Mouse (Mus musculus) C2C12 (cell line): Measurements from ENCODE around the gene Hsd17b13.

Experiments used
- CEBPB ChIP-seq: IDR thresholded peaks from one replicate; pipeline ENCODE4 v1.6.1; 2011; ENCODE audit warnings: low read depth, mild to moderate bottlenecking, control low read depth, moderate library complexity
- CTCF ChIP-seq: IDR thresholded peaks from one replicate; pipeline ENCODE4 v1.5.1; 2011; ENCODE audit not compliant: control insufficient read depth, insufficient read depth, insufficient read length
- FOSL1 ChIP-seq: IDR thresholded peaks from one replicate; pipeline ENCODE4 v1.8.0; 2011; ENCODE audit warnings: mild to moderate bottlenecking, low read length; ENCODE audit not compliant: poor library complexity, insufficient read depth, severe bottlenecking
- MAX ChIP-seq: IDR thresholded peaks from one replicate; pipeline ENCODE4 v1.6.1; 2011; ENCODE audit warnings: mild to moderate bottlenecking, control low read depth
- MYOD1 ChIP-seq: IDR thresholded peaks from one replicate; pipeline ENCODE4 v1.6.1; 2011; ENCODE audit warnings: low read depth; ENCODE audit not compliant: control insufficient read depth, insufficient read length
- USF1 ChIP-seq: IDR thresholded peaks from one replicate; pipeline ENCODE4 v1.6.1; 2011; ENCODE audit warnings: low read depth, mild to moderate bottlenecking, control low read depth, moderate library complexity

GRCm38 (mm10) chr5:103911555-103911954 is 65.7 kb downstream of the Hsd17b13 start:
- TF ChIP-seq MAX (no peak), USF1 (no peak), CTCF (no peak), CEBPB (no peak), MYOD1 (no peak), FOSL1 (no peak)
